Mouse (Mus musculus): Measurements from ENCODE around the gene Olfr16. TPM values are rescaled to one million over a fixed set of nuclear protein-coding genes. Genes with fewer than 3 reads are reported as not detected.

The Olfr16 gene
- polyA plus RNA-seq, 1 experiment from 2014 or later: not detected

- 50% methylated on average over 1 of the region's 1 CpGs for WGBS
- Histone ChIP-seq H3K9me3 (replicated peaks; ENCODE audit: low read length) (no peaks in the 10 kb centered on the region), H3K27ac (no peak overlapping the region), H3K36me3 (ENCODE audit: insufficient read depth, low read length) (no peaks in the 10 kb centered on the region), H3K27me3 (ENCODE audit: insufficient read depth, low read length) (no peaks in the 10 kb centered on the region), H3K4me2 (ENCODE audit: low read length) (no peak overlapping the region), H3K4me3 (replicated peaks; ENCODE audit: low read depth, low read length) (no peak overlapping the region), H3K4me1 (replicated peaks; ENCODE audit: insufficient read depth, low read length) (no peaks in the 10 kb centered on the region), H3K9ac (ENCODE audit: low read depth, low read length) (no peak overlapping the region)
- no peak for TF ChIP-seq CTCF (IDR thresholded peaks at IDR 0.05; ENCODE audit: low read depth)
- DNase-seq (ENCODE audit: low spot score): no peak
- ATAC-seq (replicated peaks; ENCODE audit: low FRiP score, low read depth): no peak
Measured at GRCm38 (mm10) chr1:172960452-172960851, 10.2 kb downstream of the Olfr16 start.

GRCm38 (mm10) chr1:172989794-172990634, 39.8 kb downstream of the Olfr16 start:
- 73% methylated on average over 12 of the region's 12 CpGs for WGBS
- H3K9me3 ChIP-seq (replicated peaks; ENCODE audit: low read length): no peaks in the 10 kb centered on the region
- H3K4me3 ChIP-seq (replicated peaks; ENCODE audit: low read depth, low read length): no peak overlapping the region
- H3K27ac ChIP-seq: no peak overlapping the region
- no peaks in the 10 kb centered on the region for H3K27me3 ChIP-seq (ENCODE audit: insufficient read depth, low read length)
- TF ChIP-seq CTCF (IDR thresholded peaks at IDR 0.05; ENCODE audit: low read depth): no peak
- no peak for ATAC-seq (replicated peaks; ENCODE audit: low FRiP score, low read depth)
- no peaks in the 10 kb centered on the region for H3K4me1 ChIP-seq (replicated peaks; ENCODE audit: insufficient read depth, low read length)
- H3K36me3 ChIP-seq (ENCODE audit: insufficient read depth, low read length): no peaks in the 10 kb centered on the region
- no peak for DNase-seq (ENCODE audit: low spot score)
- no peak overlapping the region for H3K4me2 ChIP-seq (ENCODE audit: low read length)
- no peak overlapping the region for H3K9ac ChIP-seq (ENCODE audit: low read depth, low read length)

- Histone ChIP-seq H3K27ac (no peak overlapping the region), H3K9me3 (replicated peaks; ENCODE audit: low read length) (no peaks in the 10 kb centered on the region), H3K36me3 (ENCODE audit: insufficient read depth, low read length) (no peaks in the 10 kb centered on the region), H3K27me3 (ENCODE audit: insufficient read depth, low read length) (no peaks in the 10 kb centered on the region), H3K4me3 (replicated peaks; ENCODE audit: low read depth, low read length) (no peak overlapping the region), H3K9ac (ENCODE audit: low read depth, low read length) (no peak overlapping the region), H3K4me1 (replicated peaks; ENCODE audit: insufficient read depth, low read length) (no peaks in the 10 kb centered on the region), H3K4me2 (ENCODE audit: low read length) (no peak overlapping the region)
- WGBS: 72% methylated on average over 3 of the region's 3 CpGs
- ATAC-seq (replicated peaks; ENCODE audit: low FRiP score, low read depth) (no peak), DNase-seq (ENCODE audit: low spot score) (no peak)
- no peak for TF ChIP-seq CTCF (IDR thresholded peaks at IDR 0.05; ENCODE audit: low read depth)
Measured at GRCm38 (mm10) chr1:172990635-172991009, 40.4 kb downstream of the Olfr16 start.

Other genes starting within 250 kb of the Olfr16 start
- 7.4 and 9.5 TPM in 2 replicates for gene Apcs, start 55.4 kb upstream of the Olfr16 start, polyA plus RNA-seq (2015; fragmentation: Nextera tagmentation; extraction: Ambion mirVana)
- not detected in 2 replicates for gene Olfr1408, start 187.0 kb downstream of the Olfr16 start, polyA plus RNA-seq (2015; fragmentation: Nextera tagmentation; extraction: Ambion mirVana)
- gene Olfr1406, start 240.2 kb downstream of the Olfr16 start, polyA plus RNA-seq (2015; fragmentation: Nextera tagmentation; extraction: Ambion mirVana): not detected in 2 replicates
- gene Olfr218, start 247.4 kb downstream of the Olfr16 start, polyA plus RNA-seq (2015; fragmentation: Nextera tagmentation; extraction: Ambion mirVana): not detected in 2 replicates